Mouse (Mus musculus) lung, embryonic 15.5 days (tissue): Measurements from ENCODE around the gene Sox13. TPM values are rescaled to one million over a fixed set of nuclear protein-coding genes. Genes with fewer than 3 reads are reported as not detected.
A peak's percentile ranks its signal among the peaks of the same experiment; 100 is the strongest.

Experiments
- ATAC-seq: fragments of 200-750 bp; cut with Nextera tagmentation; 2 replicates; pipeline ENCODE4 v1.8.0; 2017; ENCODE audit warnings: moderate number of reproducible peaks, borderline replicate concordance; ENCODE audit not compliant: low FRiP score, low TSS enrichment; ENCODE audit errors: extremely low read depth
- H3K27ac ChIP-seq: fragments of 300-500 bp; sonication (generic); 2 replicates; pipeline ENCODE4 v1.5.1; 2015; ENCODE audit warnings: moderate library complexity, mild to moderate bottlenecking, inconsistent platforms
- H3K27me3 ChIP-seq: fragments of 300-500 bp; sonication (generic); 2 replicates; pipeline ENCODE4 v1.6.1; 2015; ENCODE audit warnings: inconsistent platforms
- H3K36me3 ChIP-seq: fragments of 300-500 bp; sonication (generic); 2 replicates; pipeline ENCODE4 v1.6.1; 2015; ENCODE audit warnings: inconsistent platforms
- H3K4me1 ChIP-seq: fragments of 300-500 bp; sonication (generic); 2 replicates; pipeline ENCODE4 v1.6.1; 2015; ENCODE audit warnings: inconsistent platforms
- H3K4me2 ChIP-seq: fragments of 300-500 bp; sonication (generic); 2 replicates; pipeline ENCODE4 v1.6.1; 2015; ENCODE audit warnings: inconsistent platforms, mild to moderate bottlenecking, moderate library complexity
- H3K4me3 ChIP-seq: fragments of 300-500 bp; sonication (generic); 2 replicates; pipeline ENCODE4 v1.5.1; 2015; ENCODE audit warnings: mild to moderate bottlenecking, inconsistent platforms
- H3K9ac ChIP-seq: fragments of 300-500 bp; sonication (generic); 2 replicates; pipeline ENCODE4 v1.6.1; 2015; ENCODE audit warnings: inconsistent platforms
- H3K9me3 ChIP-seq: fragments of 300-500 bp; sonication (generic); 2 replicates; pipeline ENCODE4 v1.6.1; 2016; ENCODE audit warnings: inconsistent platforms
- WGBS: fragments of 180-500 bp; shearing (Covaris S2); methylation state at CpG from one replicate; pipeline ENCODE4 v1.1.7; 2015; 5-methylcytosine and 5-hydroxymethylcytosine counted together
- polyA plus RNA-seq: library from polyadenylated mRNA; unstranded; fragments of >200 nt; fragmentation: Nextera tagmentation; extraction: Ambion mirVana; gene quantifications from 2 replicates; pipeline ENCODE4 v1.2.1, GENCODE M21; 2015

Sox13 gene
- polyA plus RNA-seq, 1 experiment from 2014 or later, result 9.0 TPM

- no peak for ATAC-seq
- H3K9me3 ChIP-seq, result no peaks in the 10 kb centered on the region
- H3K4me1 ChIP-seq, result peaks cover 24% of the 10 kb centered on the region
- no peak overlapping the region for H3K4me2 ChIP-seq
- no peak overlapping the region for H3K4me3 ChIP-seq
- H3K9ac ChIP-seq, result no peak overlapping the region
- no peak overlapping the region for H3K27ac ChIP-seq
- H3K27me3 ChIP-seq, result no peaks in the 10 kb centered on the region
- H3K36me3 ChIP-seq, result peaks cover 5% of the 10 kb centered on the region; the same call in 1 of the 2 replicates
- WGBS, result 88% methylated on average over 5 of the region's 5 CpGs
Measured at GRCm38 (mm10) chr1:133396693-133397092, 27.5 kb downstream of the Sox13 start.

DNA sequence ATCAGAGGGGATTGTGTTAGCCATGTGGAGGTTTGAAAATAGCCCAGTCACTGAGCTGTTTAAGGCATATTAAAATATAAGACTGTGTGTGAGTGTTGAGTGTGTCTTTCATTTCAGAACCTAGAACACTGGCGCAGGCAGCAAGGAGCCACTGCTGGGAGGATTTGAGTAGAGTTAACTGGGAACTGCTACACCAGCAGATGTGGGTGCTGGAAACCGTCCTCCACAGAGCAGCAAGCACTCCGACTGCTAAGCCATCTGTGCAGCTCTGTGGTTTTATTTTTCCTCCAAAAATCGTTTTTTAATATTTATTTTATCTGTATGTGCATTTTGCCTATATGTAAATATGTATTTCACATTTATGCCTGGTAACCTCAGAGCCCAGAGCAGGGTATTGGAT lies 29.5 kb downstream of the Sox13 start:
- H3K9me3 ChIP-seq, result no peaks in the 10 kb centered on the region
- H3K4me1 ChIP-seq, result peaks cover 14% of the 10 kb centered on the region
- no peak overlapping the region for H3K9ac ChIP-seq
- H3K27me3 ChIP-seq, result no peaks in the 10 kb centered on the region
- WGBS, result 67% methylated on average over 4 of the region's 4 CpGs
- no peak overlapping the region for H3K27ac ChIP-seq
- H3K4me2 ChIP-seq, result no peak overlapping the region
- no peak overlapping the region for H3K4me3 ChIP-seq
- peaks cover 15% of the 10 kb centered on the region; the same call in 1 of the 2 replicates for H3K36me3 ChIP-seq
- ATAC-seq, result no peak

DNA sequence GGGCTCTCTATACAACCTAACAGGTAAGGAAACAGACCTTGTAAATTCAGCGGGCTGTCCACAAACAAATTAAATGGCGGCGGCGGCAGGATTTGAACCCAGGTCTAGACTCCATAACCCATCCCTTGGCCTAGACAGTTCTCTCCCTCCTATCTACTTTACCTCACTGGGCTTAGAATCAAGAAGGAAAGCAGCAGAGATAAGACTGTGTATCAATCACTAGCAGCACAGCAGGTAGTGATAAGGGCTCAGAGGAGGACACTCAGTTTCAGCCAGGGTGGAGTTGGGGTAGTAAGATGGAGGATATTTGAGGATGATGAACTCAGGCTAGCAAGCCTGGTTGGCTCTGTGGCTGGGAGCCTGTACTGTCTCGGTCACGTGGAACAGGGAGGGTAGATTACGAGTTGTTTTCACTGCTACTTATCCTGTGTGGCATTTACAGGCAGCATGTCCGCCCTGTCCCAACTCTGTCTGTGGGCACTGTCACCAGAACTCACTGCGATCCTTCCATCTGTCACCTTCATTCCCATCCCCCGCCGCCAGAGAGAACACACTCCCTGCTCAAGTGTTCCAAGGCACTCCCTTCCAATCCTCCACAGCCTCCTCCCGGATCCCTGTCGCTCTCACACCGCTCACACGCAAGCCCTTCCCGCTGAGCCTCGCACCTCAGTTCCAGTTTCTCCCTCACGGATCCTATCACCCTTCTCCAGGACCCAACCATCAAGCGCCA lies 36.5 kb downstream of the Sox13 start:
- no peaks in the 10 kb centered on the region for H3K9me3 ChIP-seq
- no peak overlapping the region for H3K4me2 ChIP-seq
- H3K36me3 ChIP-seq, result peaks cover 26% of the 10 kb centered on the region; the same call in 1 of the 2 replicates
- 47% methylated on average over 19 of the region's 19 CpGs for WGBS
- no peak overlapping the region for H3K9ac ChIP-seq
- H3K4me3 ChIP-seq, result no peak overlapping the region
- H3K27me3 ChIP-seq, result no peaks in the 10 kb centered on the region
- ATAC-seq, result no peak
- 0 out of 2 replicates have a peak, but pooled peaks cover 8% of the 10 kb centered on the region for H3K4me1 ChIP-seq
- H3K27ac ChIP-seq, result no peak overlapping the region

DNA sequence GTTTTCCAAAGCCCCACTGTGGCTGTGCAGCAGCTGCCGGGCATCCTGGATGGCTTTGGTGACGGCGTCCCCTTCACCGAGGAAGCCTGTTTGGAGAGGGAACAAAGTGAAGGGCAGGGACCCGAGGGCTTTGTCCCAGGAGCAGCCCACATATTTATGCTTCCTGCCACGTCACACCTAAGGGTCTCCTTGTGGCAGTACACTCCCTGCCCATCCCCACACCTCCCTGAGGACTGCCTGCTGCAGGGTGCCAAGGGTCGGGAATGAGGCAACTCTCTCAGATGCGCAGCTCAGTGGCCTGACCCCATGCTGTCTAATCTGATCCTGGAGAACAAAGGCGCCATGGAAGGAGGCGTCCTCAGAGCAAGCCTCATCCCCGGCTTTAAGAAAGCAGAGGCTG lies 38.0 kb downstream of the Sox13 start:
- no peak for ATAC-seq
- Histone ChIP-seq H3K4me2 (no peak overlapping the region), H3K9me3 (no peaks in the 10 kb centered on the region), H3K4me3 (no peak overlapping the region), H3K4me1 (peaks cover 8% of the 10 kb centered on the region; the same call in 1 of the 2 replicates), H3K9ac (no peak overlapping the region), H3K27ac (no peak overlapping the region), H3K36me3 (peaks cover 21% of the 10 kb centered on the region; the same call in 1 of the 2 replicates), H3K27me3 (no peaks in the 10 kb centered on the region)
- WGBS, result 62% methylated on average over 11 of the region's 11 CpGs

DNA sequence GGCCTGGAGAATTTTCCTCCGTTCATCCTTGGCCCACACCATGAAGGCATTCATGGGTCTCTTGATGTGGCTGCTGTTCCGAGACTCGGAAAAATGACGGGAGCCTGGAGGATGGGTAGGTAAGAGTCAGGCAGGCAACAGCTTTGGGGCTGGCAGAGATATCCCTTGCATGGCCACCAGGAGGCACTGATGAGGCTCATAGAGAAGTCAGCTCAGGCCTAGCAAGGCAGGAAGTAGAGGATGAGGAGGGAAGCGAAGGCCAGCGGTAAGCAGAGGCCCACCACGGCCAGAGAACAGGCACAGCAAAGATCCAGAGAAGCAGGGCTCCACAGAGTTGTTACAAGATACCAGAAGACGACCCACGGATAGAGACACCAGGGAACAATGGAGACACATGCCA lies 38.7 kb downstream of the Sox13 start:
- Histone ChIP-seq H3K27me3 (no peaks in the 10 kb centered on the region), H3K4me1 (peaks cover 11% of the 10 kb centered on the region; the same call in 1 of the 2 replicates), H3K4me2 (no peak overlapping the region), H3K36me3 (peaks cover 17% of the 10 kb centered on the region; the same call in 1 of the 2 replicates), H3K9me3 (no peaks in the 10 kb centered on the region), H3K27ac (0 out of 2 replicates have a peak overlapping the region, but pooled peaks have one; percentile 31), H3K9ac (peak overlapping the region; percentile 21; the same call in 1 of the 2 replicates), H3K4me3 (no peak overlapping the region)
- ATAC-seq, result no peak
- 37% methylated on average over 9 of the region's 9 CpGs for WGBS

DNA sequence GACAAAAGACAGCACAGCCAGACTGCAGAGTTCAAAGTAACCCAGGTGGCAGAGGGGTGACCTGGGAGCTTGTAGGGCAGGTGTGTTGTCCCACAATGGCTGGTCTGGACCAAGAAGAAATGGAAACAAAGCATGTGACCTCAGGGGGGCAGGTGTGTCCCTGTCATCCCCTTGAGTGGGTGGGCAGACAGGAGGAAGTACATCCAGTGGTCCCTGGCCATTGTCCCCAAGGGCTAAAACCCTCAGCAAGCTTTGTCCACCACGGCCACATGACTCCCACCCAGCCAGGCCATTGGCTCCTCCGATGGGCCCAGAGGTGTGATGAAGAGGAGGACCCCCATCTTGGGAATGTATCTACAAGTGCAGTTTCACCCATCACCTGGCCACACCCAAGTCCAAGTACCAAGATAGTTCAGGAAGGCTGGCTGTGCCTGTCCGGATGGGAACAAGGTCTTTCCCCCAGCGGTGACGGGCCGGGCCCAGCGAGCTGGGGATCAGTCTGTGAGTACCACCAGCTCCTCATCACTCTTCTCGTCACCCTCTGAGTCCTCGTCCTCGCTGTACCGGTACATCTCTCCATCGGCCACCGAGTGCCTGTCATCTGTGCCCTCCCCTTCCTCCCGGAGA lies 40.9 kb downstream of the Sox13 start:
- peaks cover 20% of the 10 kb centered on the region; the same call in 1 of the 2 replicates for H3K4me1 ChIP-seq
- no peaks in the 10 kb centered on the region for H3K27me3 ChIP-seq
- no peaks in the 10 kb centered on the region for H3K9me3 ChIP-seq
- no peak for ATAC-seq
- H3K4me3 ChIP-seq, result no peak overlapping the region
- H3K36me3 ChIP-seq, result peaks cover 9% of the 10 kb centered on the region; the same call in 1 of the 2 replicates
- no peak overlapping the region for H3K4me2 ChIP-seq
- WGBS, result 88% methylated on average over 14 of the region's 14 CpGs
- no peak overlapping the region for H3K27ac ChIP-seq
- H3K9ac ChIP-seq, result no peak overlapping the region

DNA sequence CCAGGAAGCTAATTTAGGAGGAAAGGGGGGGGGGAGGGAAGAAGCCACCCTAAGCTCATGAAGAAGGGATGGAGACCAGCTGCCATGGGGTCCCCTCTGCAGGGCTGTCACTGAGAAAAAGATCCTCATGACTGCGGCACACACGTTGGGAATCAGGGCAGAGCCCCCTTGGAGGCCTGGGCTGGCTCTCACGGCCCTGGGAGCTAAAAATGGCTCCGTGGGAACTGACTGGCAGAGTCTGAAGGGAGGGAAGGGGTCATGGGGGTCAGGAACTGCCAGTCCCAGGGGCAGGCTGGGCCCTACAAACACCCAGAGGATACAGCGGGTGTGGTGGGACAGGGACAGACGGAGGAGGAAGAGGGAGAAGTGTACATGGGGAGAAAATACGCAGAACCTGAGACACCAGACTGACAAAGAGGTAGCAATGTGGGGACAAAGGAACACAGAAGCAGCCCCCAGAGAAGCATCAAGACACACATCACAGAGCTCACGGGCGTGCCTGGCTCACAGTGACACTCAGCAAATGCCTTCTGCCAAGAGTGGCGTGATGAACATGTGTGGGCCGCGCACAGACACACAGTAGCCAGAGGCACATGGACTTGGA lies 41.5 kb downstream of the Sox13 start:
- Histone ChIP-seq H3K27me3 (no peaks in the 10 kb centered on the region), H3K4me1 (peaks cover 20% of the 10 kb centered on the region; the same call in 1 of the 2 replicates), H3K9me3 (no peaks in the 10 kb centered on the region), H3K27ac (no peak overlapping the region), H3K36me3 (peaks cover 9% of the 10 kb centered on the region; the same call in 1 of the 2 replicates), H3K4me2 (no peak overlapping the region), H3K4me3 (no peak overlapping the region), H3K9ac (no peak overlapping the region)
- 61% methylated on average over 12 of the region's 12 CpGs for WGBS
- ATAC-seq, result no peak

- no peak overlapping the region for H3K4me2 ChIP-seq
- WGBS, result 6% methylated on average over 9 of the region's 9 CpGs
- H3K36me3 ChIP-seq, result peaks cover 9% of the 10 kb centered on the region; the same call in 1 of the 2 replicates
- H3K4me1 ChIP-seq, result peaks cover 20% of the 10 kb centered on the region; the same call in 1 of the 2 replicates
- H3K9me3 ChIP-seq, result no peaks in the 10 kb centered on the region
- ATAC-seq, result no peak
- no peaks in the 10 kb centered on the region for H3K27me3 ChIP-seq
- H3K27ac ChIP-seq, result no peak overlapping the region
- H3K9ac ChIP-seq, result no peak overlapping the region
- H3K4me3 ChIP-seq, result no peak overlapping the region
Measured at GRCm38 (mm10) chr1:133382008-133382407, 42.2 kb downstream of the Sox13 start.

GRCm38 (mm10) chr1:133380347-133381065 lies 43.7 kb downstream of the Sox13 start:
- no peak for ATAC-seq
- no peaks in the 10 kb centered on the region for H3K27me3 ChIP-seq
- no peak overlapping the region for H3K4me3 ChIP-seq
- no peak overlapping the region for H3K27ac ChIP-seq
- peaks cover 9% of the 10 kb centered on the region; the same call in 1 of the 2 replicates for H3K36me3 ChIP-seq
- peaks cover 12% of the 10 kb centered on the region; the same call in 1 of the 2 replicates for H3K4me1 ChIP-seq
- 65% methylated on average over 14 of the region's 14 CpGs for WGBS
- H3K9ac ChIP-seq, result no peak overlapping the region
- H3K4me2 ChIP-seq, result no peak overlapping the region
- no peaks in the 10 kb centered on the region for H3K9me3 ChIP-seq

- peaks cover 12% of the 10 kb centered on the region; the same call in 1 of the 2 replicates for H3K4me1 ChIP-seq
- H3K9ac ChIP-seq, result no peak overlapping the region
- 76% methylated on average over 3 of the region's 3 CpGs for WGBS
- H3K36me3 ChIP-seq, result peaks cover 7% of the 10 kb centered on the region; the same call in 1 of the 2 replicates
- no peaks in the 10 kb centered on the region for H3K9me3 ChIP-seq
- no peak overlapping the region for H3K4me2 ChIP-seq
- H3K27ac ChIP-seq, result peak overlapping the region; percentile 5; the same call in 1 of the 2 replicates
- no peaks in the 10 kb centered on the region for H3K27me3 ChIP-seq
- no peak for ATAC-seq
- H3K4me3 ChIP-seq, result no peak overlapping the region
Measured at GRCm38 (mm10) chr1:133379986-133380320, 44.2 kb downstream of the Sox13 start.

DNA sequence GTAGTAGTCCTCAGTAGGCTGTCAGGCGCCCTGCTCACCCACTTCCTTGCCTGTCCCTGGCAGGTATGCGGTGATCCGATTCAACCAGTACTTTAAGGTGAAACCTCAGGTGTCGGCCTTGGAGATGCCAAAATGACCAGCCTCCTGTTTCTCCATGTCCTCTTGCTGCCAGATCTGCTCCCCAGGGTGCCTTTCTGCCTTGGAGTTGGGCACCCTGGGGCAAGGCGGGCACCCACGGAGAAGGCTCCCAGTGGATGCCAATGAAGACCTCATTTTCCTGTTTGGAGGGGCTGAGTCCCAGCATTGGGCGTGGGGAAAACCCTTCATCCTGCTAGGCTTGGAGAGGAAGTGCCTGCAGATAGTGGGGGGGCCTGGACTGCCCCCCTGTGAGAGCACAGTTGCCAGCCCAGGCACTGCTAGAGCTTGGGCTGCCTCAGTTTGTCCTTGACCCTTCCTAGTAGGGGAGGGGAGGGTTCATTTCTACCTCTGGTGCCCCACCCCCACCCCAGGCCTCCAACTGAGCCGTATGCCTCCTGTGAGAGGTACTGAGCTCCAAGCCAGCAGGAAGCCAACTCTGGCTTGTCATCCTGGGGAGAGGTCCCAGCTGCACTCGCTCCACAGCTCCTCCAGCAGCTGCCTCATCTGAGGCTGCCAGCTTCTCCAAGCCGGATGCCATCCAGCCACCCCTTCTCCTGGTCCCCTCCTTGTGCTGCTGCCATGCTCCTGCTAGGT lies 44.8 kb downstream of the Sox13 start:
- no peaks in the 10 kb centered on the region for H3K27me3 ChIP-seq
- H3K4me1 ChIP-seq, result peaks cover 12% of the 10 kb centered on the region; the same call in 1 of the 2 replicates
- peak; percentile 9; the same call in 1 of the 2 replicates for ATAC-seq
- no peaks in the 10 kb centered on the region for H3K9me3 ChIP-seq
- peak overlapping the region; percentile 5 for H3K27ac ChIP-seq
- H3K4me2 ChIP-seq, result no peak overlapping the region
- H3K9ac ChIP-seq, result no peak overlapping the region
- WGBS, result 60% methylated on average over 10 of the region's 10 CpGs
- 0 out of 2 replicates have a peak, but pooled peaks cover 3% of the 10 kb centered on the region for H3K36me3 ChIP-seq
- H3K4me3 ChIP-seq, result no peak overlapping the region
